In the genomic region with DNA sequence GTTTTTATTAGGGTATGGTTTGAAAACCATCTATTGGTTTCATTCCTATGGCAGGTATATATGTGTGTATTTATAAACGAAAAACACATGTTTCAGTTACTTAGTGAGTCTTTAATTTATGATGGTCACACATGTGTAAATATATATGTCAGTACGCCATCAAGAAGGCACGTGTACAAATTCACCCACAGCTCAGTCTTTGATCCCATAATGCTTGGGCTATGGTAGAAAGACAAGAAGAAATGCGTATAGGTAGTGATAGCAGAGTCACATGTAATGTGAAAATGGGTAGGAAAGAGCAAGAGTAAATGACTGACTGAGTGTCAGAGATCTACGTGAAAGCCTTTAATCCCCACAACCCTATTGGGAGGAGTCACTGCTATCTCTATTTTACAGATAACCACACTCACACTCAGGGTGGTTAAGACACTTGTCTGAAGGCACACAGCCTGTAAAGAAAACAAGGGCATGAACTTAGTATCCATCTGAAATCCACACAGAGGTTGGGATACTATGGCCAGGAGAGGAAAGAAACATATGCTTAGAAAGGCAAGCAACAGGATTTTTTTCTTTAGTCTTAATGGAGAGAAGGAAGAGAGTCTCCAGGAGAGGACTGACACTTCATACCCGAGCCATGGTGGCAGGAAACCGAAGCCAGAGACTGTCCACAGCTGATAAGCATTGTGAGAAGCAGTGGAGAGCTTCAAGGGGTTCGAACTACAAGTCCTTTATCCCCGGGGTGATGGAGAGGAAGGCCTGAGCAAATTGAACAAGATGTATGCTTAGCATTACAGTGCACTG, we compare ENCODE assay signal across 20 mouse cellular contexts.
DNase-seq lines count a peak whose midpoint lies in the region; ATAC-seq and TF ChIP-seq lines count a peak whose summit lies in the region.
"Had no signal": no experiment of that assay in that cellular context is flagged by ENCODE, and none has a peak within 500 bp of the region (broad histone marks: within the 10 kb centered on the region; RNA-seq: fewer than 3 reads in every experiment).

No protein-coding gene starts in this region.

- H3K4me1 ChIP-seq in intestine, embryonic 16.5 days (ENCODE audit: control insufficient read depth, insufficient read depth, low read length), result peaks cover 6% of the 10 kb centered on the region; the same call in 1 of the 2 replicates
- H3K4me1 ChIP-seq in intestine, embryonic 15.5 days (replicated peaks), result no peaks in the 10 kb centered on the region; the same call in 1 of the 2 replicates
- peaks cover 30% of the 10 kb centered on the region for H3K4me1 ChIP-seq in G1E (ENCODE audit: insufficient read depth, low read depth, low read length)
- peaks cover 41% of the 10 kb centered on the region in 2 experiments for H3K4me1 ChIP-seq in liver, embryonic 14.5 days (replicated peaks; ENCODE audit: control insufficient read depth in 2 of 2, insufficient read depth in 2 of 2, low read length in 1 of 2)

- no peaks in the 10 kb centered on the region; the same call in 1 of the 2 replicates for H3K9me3 ChIP-seq in intestine, embryonic 16.5 days (ENCODE audit: control insufficient read depth, low read length)
- H3K9me3 ChIP-seq in intestine, embryonic 15.5 days, result no peaks in the 10 kb centered on the region
- H3K9me3 ChIP-seq in G1E (replicated peaks), result peaks cover 3% of the 10 kb centered on the region; the same call in 1 of the 2 replicates
- no peaks in the 10 kb centered on the region for H3K9me3 ChIP-seq in liver, embryonic 14.5 days (ENCODE audit: control insufficient read depth, low read length)
- H3K9me3 ChIP-seq: hindbrain, embryonic 13.5 days; neural tube, embryonic 15.5 days had no signal

- H3K4me3 ChIP-seq in intestine, embryonic 16.5 days (ENCODE audit: low read length), result no peak overlapping the region
- no peak overlapping the region for H3K4me3 ChIP-seq in intestine, embryonic 15.5 days (replicated peaks)
- peak overlapping the region; percentile 50; the same call in 1 of the 2 replicates for H3K4me3 ChIP-seq in G1E (ENCODE audit: low read depth, low read length)
- peak overlapping the region; percentile 13 to 26; a peak in 3 of 4 replicates for H3K4me3 ChIP-seq in liver, embryonic 14.5 days (ENCODE audit: insufficient read depth in 1 of 2, low read depth in 2 of 2, low read length in 2 of 2)
- H3K4me3 ChIP-seq: gastrocnemius, adult 2 months; hindbrain, embryonic 13.5 days; left cerebral cortex, adult 2 months; midbrain, embryonic 10.5 days; myocyte; neural tube, embryonic 15.5 days had no signal

- no peak for TF ChIP-seq CTCF in G1E (IDR thresholded peaks at IDR 0.05; ENCODE audit: low read depth, low read length)
- no peak for TF ChIP-seq CTCF in liver, embryonic 14.5 days (IDR thresholded peaks at IDR 0.05; ENCODE audit: low read depth)

- DNase-seq in G1E (ENCODE audit: low spot score), result peak; percentile 26
- peak; percentile 49 to 68 (median 59) for DNase-seq in liver, embryonic 14.5 days (ENCODE audit: low read depth in 3 of 3, low spot score in 3 of 3)
- no peak for DNase-seq in embryo, embryonic 10 days (ENCODE audit: low spot score)
- no peak for DNase-seq in frontal cortex, postnatal 10 days (ENCODE audit: low spot score in 2 of 2)
- DNase-seq in testis, postnatal 10 days (ENCODE audit: low spot score), result no peak
- DNase-seq: forebrain, postnatal 0 days; thymus, adult 18-20 months had no signal

- peak; percentile 70 for TF ChIP-seq EP300 in liver, embryonic 14.5 days (IDR thresholded peaks at IDR 0.05; ENCODE audit: low read depth)

- H3K9ac ChIP-seq in intestine, embryonic 16.5 days (ENCODE audit: low read depth, low read length), result no peak overlapping the region
- no peak overlapping the region for H3K9ac ChIP-seq in intestine, embryonic 15.5 days
- H3K9ac ChIP-seq in liver, embryonic 14.5 days (replicated peaks), result peak overlapping the region; percentile 40
- H3K9ac ChIP-seq: forebrain, postnatal 0 days; hindbrain, embryonic 13.5 days; neural tube, embryonic 15.5 days had no signal

- no peaks in the 10 kb centered on the region for H3K36me3 ChIP-seq in intestine, embryonic 16.5 days (ENCODE audit: control insufficient read depth, insufficient read depth, low read length)
- no peaks in the 10 kb centered on the region for H3K36me3 ChIP-seq in intestine, embryonic 15.5 days
- H3K36me3 ChIP-seq in G1E (replicated peaks), result no peaks in the 10 kb centered on the region
- H3K36me3 ChIP-seq in liver, embryonic 14.5 days (replicated peaks; ENCODE audit: control insufficient read depth, insufficient read depth, low read depth), result no peaks in the 10 kb centered on the region
- H3K36me3 ChIP-seq: hindbrain, embryonic 13.5 days; midbrain, embryonic 10.5 days; neural tube, embryonic 15.5 days had no signal

- H3K27ac ChIP-seq in intestine, embryonic 16.5 days (ENCODE audit: low read length), result no peak overlapping the region
- no peak overlapping the region for H3K27ac ChIP-seq in intestine, embryonic 15.5 days
- H3K27ac ChIP-seq in liver, embryonic 14.5 days, result peak overlapping the region; percentile 90
- H3K27ac ChIP-seq: gastrocnemius, adult 2 months; hindbrain, embryonic 13.5 days; left cerebral cortex, adult 2 months; neural tube, embryonic 15.5 days had no signal

- H3K4me2 ChIP-seq in intestine, embryonic 16.5 days (ENCODE audit: low read depth, low read length), result no peak overlapping the region
- H3K4me2 ChIP-seq in intestine, embryonic 15.5 days (replicated peaks), result no peak overlapping the region
- peak overlapping the region; percentile 51 for H3K4me2 ChIP-seq in liver, embryonic 14.5 days (ENCODE audit: low read depth)
- H3K4me2 ChIP-seq: hindbrain, embryonic 13.5 days; neural tube, embryonic 15.5 days had no signal

- WGBS in intestine, embryonic 16.5 days, result 75% methylated on average over 9 of the region's 9 CpGs
- 69% methylated on average over 9 of the region's 9 CpGs for WGBS in intestine, embryonic 15.5 days
- 19% methylated on average over 9 of the region's 9 CpGs for WGBS in liver, embryonic 14.5 days (ENCODE audit: insufficient replicate concordance)

- peak; percentile 14; the same call in 1 of the 2 replicates for ATAC-seq in intestine, embryonic 16.5 days
- no peak for ATAC-seq in intestine, embryonic 15.5 days
- ATAC-seq in G1E (ENCODE audit: extremely low read depth, insufficient number of reproducible peaks, low FRiP score, poor library complexity, severe bottlenecking), result peak; percentile 89
- peak; percentile 89 for ATAC-seq in erythroblast, adult 5-6 weeks (replicated peaks; ENCODE audit: low FRiP score, poor library complexity, severe bottlenecking)
- ATAC-seq in liver, embryonic 14.5 days (ENCODE audit: insufficient read depth), result peak; percentile 94
- ATAC-seq: activated CD4-positive, CD25-positive, alpha-beta regulatory T cell, adult 4 months; forebrain, postnatal 0 days; intestine, postnatal 0 days; lung, postnatal 0 days had no signal

- H3K27me3 ChIP-seq in intestine, embryonic 16.5 days (replicated peaks; ENCODE audit: control insufficient read depth, insufficient read depth, low read length), result no peaks in the 10 kb centered on the region
- H3K27me3 ChIP-seq in intestine, embryonic 15.5 days (replicated peaks), result no peaks in the 10 kb centered on the region
- no peaks in the 10 kb centered on the region for H3K27me3 ChIP-seq in G1E (ENCODE audit: insufficient read depth, low read length)
- H3K27me3 ChIP-seq in liver, embryonic 14.5 days (ENCODE audit: control insufficient read depth, insufficient read depth, low read length), result no peaks in the 10 kb centered on the region
- H3K27me3 ChIP-seq: hindbrain, embryonic 13.5 days; neural tube, embryonic 15.5 days; Patski had no signal

Comparison
In these comparisons a context has a peak if more than half of its experiments do, and no peak if none do; other contexts are left out.
1. H3K4me3 ChIP-seq: peak in G1E (single experiment) and liver, embryonic 14.5 days (2 of 2); none in intestine, embryonic 16.5 days (single experiment) and intestine, embryonic 15.5 days (single experiment).
2. DNase-seq: peak in G1E (single experiment) and liver, embryonic 14.5 days (3 of 3); none in embryo, embryonic 10 days (single experiment), frontal cortex, postnatal 10 days (0 of 2) and testis, postnatal 10 days (single experiment).